Mouse (Mus musculus) kidney, embryonic 15.5 days (tissue): ENCODE measurements at regions not wholly inside any gene's neighbourhood (a gene's known extent, or its start where the extent isn't known, plus 50 kb on each side); places are given as distances from the start of the nearest gene placed in this dataset.

Source experiments
- ATAC-seq: fragments of 200-750 bp; cut with Nextera tagmentation; replicated peaks from 2 replicates; pipeline ENCODE4 v1.8.0; 2017; ENCODE audit warnings: moderate TSS enrichment; ENCODE audit not compliant: low FRiP score
- H3K27ac ChIP-seq: fragments of 300-500 bp; sonication (generic); 2 replicates; pipeline ENCODE4 v1.5.1; 2015; ENCODE audit warnings: mild to moderate bottlenecking, inconsistent platforms
- H3K27me3 ChIP-seq: fragments of 300-500 bp; sonication (generic); 2 replicates; pipeline ENCODE4 v1.6.1; 2015; ENCODE audit warnings: inconsistent platforms
- H3K36me3 ChIP-seq: fragments of 300-500 bp; sonication (generic); 2 replicates; pipeline ENCODE4 v1.6.1; 2015; ENCODE audit warnings: inconsistent platforms
- H3K4me1 ChIP-seq: fragments of 300-500 bp; sonication (generic); 2 replicates; pipeline ENCODE4 v1.6.1; 2015; ENCODE audit warnings: inconsistent platforms
- H3K4me2 ChIP-seq: fragments of 300-500 bp; sonication (generic); 2 replicates; pipeline ENCODE4 v1.6.1; 2015; ENCODE audit warnings: moderate library complexity, mild to moderate bottlenecking, inconsistent platforms
- H3K4me3 ChIP-seq: fragments of 300-500 bp; sonication (generic); replicated peaks from 2 replicates; pipeline ENCODE4 v1.5.1; 2015; ENCODE audit warnings: mild to moderate bottlenecking, inconsistent platforms
- H3K9ac ChIP-seq: fragments of 300-500 bp; sonication (generic); 2 replicates; pipeline ENCODE4 v1.6.1; 2015; ENCODE audit warnings: mild to moderate bottlenecking, inconsistent platforms
- H3K9me3 ChIP-seq: fragments of 300-500 bp; sonication (generic); replicated peaks from 2 replicates; pipeline ENCODE4 v1.6.1; 2016; ENCODE audit warnings: inconsistent platforms
- WGBS: fragments of 180-500 bp; shearing (Covaris S2); methylation state at CpG from one replicate; pipeline ENCODE4 v1.1.7; 2015; ENCODE audit warnings: mixed read lengths; 5-methylcytosine and 5-hydroxymethylcytosine counted together

- no peaks in the 10 kb centered on the region for H3K36me3 ChIP-seq
- WGBS = 90% methylated on average over 3 of the region's 3 CpGs
- H3K4me2 ChIP-seq = no peak overlapping the region
- H3K4me1 ChIP-seq = no peaks in the 10 kb centered on the region
- ATAC-seq = no peak
- no peak overlapping the region for H3K27ac ChIP-seq
- H3K4me3 ChIP-seq = no peak overlapping the region
- H3K27me3 ChIP-seq = no peaks in the 10 kb centered on the region
- H3K9ac ChIP-seq = no peak overlapping the region
- no peaks in the 10 kb centered on the region for H3K9me3 ChIP-seq
Measured at GRCm38 (mm10) chr8:79508597-79508996, 109.3 kb upstream of the Smad1 start.

GRCm38 (mm10) chr8:79505381-79505780 is 106.1 kb upstream of the Smad1 start:
- no peak overlapping the region for H3K4me2 ChIP-seq
- no peaks in the 10 kb centered on the region for H3K9me3 ChIP-seq
- WGBS = 69% methylated on average over 5 of the region's 5 CpGs
- H3K4me1 ChIP-seq = no peaks in the 10 kb centered on the region; the same call in 1 of the 2 replicates
- no peaks in the 10 kb centered on the region for H3K36me3 ChIP-seq
- ATAC-seq = no peak
- H3K9ac ChIP-seq = no peak overlapping the region
- H3K27ac ChIP-seq = no peak overlapping the region
- H3K27me3 ChIP-seq = no peaks in the 10 kb centered on the region
- H3K4me3 ChIP-seq = no peak overlapping the region

GRCm38 (mm10) chr8:79503906-79504305 is 104.6 kb upstream of the Smad1 start:
- Histone ChIP-seq H3K27ac (no peak overlapping the region), H3K27me3 (no peaks in the 10 kb centered on the region), H3K36me3 (no peaks in the 10 kb centered on the region), H3K4me3 (no peak overlapping the region), H3K9me3 (no peaks in the 10 kb centered on the region), H3K4me2 (no peak overlapping the region), H3K9ac (no peak overlapping the region), H3K4me1 (peaks cover 4% of the 10 kb centered on the region)
- ATAC-seq = no peak
- 89% methylated on average over 2 of the region's 2 CpGs for WGBS

GRCm38 (mm10) chr8:79502062-79502461 is 102.7 kb upstream of the Smad1 start:
- H3K4me2 ChIP-seq = no peak overlapping the region
- H3K27ac ChIP-seq = no peak overlapping the region
- H3K9ac ChIP-seq = no peak overlapping the region
- no peaks in the 10 kb centered on the region for H3K36me3 ChIP-seq
- no peak overlapping the region for H3K4me3 ChIP-seq
- H3K9me3 ChIP-seq = no peaks in the 10 kb centered on the region
- no peaks in the 10 kb centered on the region for H3K27me3 ChIP-seq
- ATAC-seq = no peak
- peaks cover 15% of the 10 kb centered on the region for H3K4me1 ChIP-seq
- 61% methylated on average over 4 of the region's 4 CpGs for WGBS

- no peak overlapping the region for H3K27ac ChIP-seq
- no peak overlapping the region for H3K4me2 ChIP-seq
- H3K27me3 ChIP-seq = no peaks in the 10 kb centered on the region
- H3K4me1 ChIP-seq = peaks cover 15% of the 10 kb centered on the region
- ATAC-seq = no peak
- H3K4me3 ChIP-seq = no peak overlapping the region
- no peaks in the 10 kb centered on the region for H3K9me3 ChIP-seq
- no peak overlapping the region for H3K9ac ChIP-seq
- 69% methylated on average over 11 of the region's 11 CpGs for WGBS
- no peaks in the 10 kb centered on the region for H3K36me3 ChIP-seq
Measured at GRCm38 (mm10) chr8:79501238-79501637, 101.9 kb upstream of the Smad1 start.

- no peak; the same call in 1 of the 2 replicates for ATAC-seq
Measured at GRCm38 (mm10) chr8:79499258-79499657, 99.9 kb upstream of the Smad1 start.

GRCm38 (mm10) chr8:79498611-79499010 is 99.3 kb upstream of the Smad1 start:
- peak overlapping the region; percentile 48 for H3K27ac ChIP-seq

More at GRCm38 (mm10) chr8:79499258-79499657, 99.9 kb upstream of the Smad1 start:
- H3K9ac ChIP-seq = no peak overlapping the region
- no peaks in the 10 kb centered on the region for H3K36me3 ChIP-seq
- no peaks in the 10 kb centered on the region for H3K27me3 ChIP-seq
- no peaks in the 10 kb centered on the region for H3K9me3 ChIP-seq
- WGBS = 74% methylated on average over 2 of the region's 2 CpGs
- no peak overlapping the region for H3K4me2 ChIP-seq
- H3K27ac ChIP-seq = no peak overlapping the region
- peaks cover 15% of the 10 kb centered on the region for H3K4me1 ChIP-seq
- H3K4me3 ChIP-seq = no peak overlapping the region

GRCm38 (mm10) chr8:79491156-79491698 is 91.9 kb upstream of the Smad1 start:
- Histone ChIP-seq H3K27me3 (no peaks in the 10 kb centered on the region), H3K9me3 (no peaks in the 10 kb centered on the region), H3K4me3 (no peak overlapping the region), H3K4me1 (0 out of 2 replicates have a peak, but pooled peaks cover 3% of the 10 kb centered on the region), H3K27ac (no peak overlapping the region), H3K9ac (no peak overlapping the region), H3K4me2 (no peak overlapping the region), H3K36me3 (no peaks in the 10 kb centered on the region)
- 54% methylated on average over 10 of the region's 10 CpGs for WGBS
- ATAC-seq = no peak

More at GRCm38 (mm10) chr8:79498611-79499010, 99.3 kb upstream of the Smad1 start:
- ATAC-seq = peak; percentile 91
- H3K4me1 ChIP-seq = peaks cover 15% of the 10 kb centered on the region
- H3K4me3 ChIP-seq = no peak overlapping the region
- H3K36me3 ChIP-seq = no peaks in the 10 kb centered on the region
- WGBS = 39% methylated on average over 2 of the region's 2 CpGs
- no peaks in the 10 kb centered on the region for H3K27me3 ChIP-seq
- H3K9ac ChIP-seq = no peak overlapping the region
- H3K4me2 ChIP-seq = no peak overlapping the region
- H3K9me3 ChIP-seq = no peaks in the 10 kb centered on the region

GRCm38 (mm10) chr8:79490739-79491138 is 91.4 kb upstream of the Smad1 start:
- 0 out of 2 replicates have a peak, but pooled peaks cover 3% of the 10 kb centered on the region for H3K4me1 ChIP-seq
- no peaks in the 10 kb centered on the region for H3K27me3 ChIP-seq
- H3K36me3 ChIP-seq = no peaks in the 10 kb centered on the region
- H3K9me3 ChIP-seq = no peaks in the 10 kb centered on the region
- H3K27ac ChIP-seq = no peak overlapping the region
- no peak overlapping the region for H3K4me2 ChIP-seq
- H3K9ac ChIP-seq = no peak overlapping the region
- no peak for ATAC-seq
- WGBS = 41% methylated on average over 4 of the region's 4 CpGs
- no peak overlapping the region for H3K4me3 ChIP-seq

GRCm38 (mm10) chr8:79488861-79489260 is 89.5 kb upstream of the Smad1 start:
- ATAC-seq = no peak
- Histone ChIP-seq H3K9ac (no peak overlapping the region), H3K4me2 (no peak overlapping the region), H3K4me3 (no peak overlapping the region), H3K4me1 (0 out of 2 replicates have a peak, but pooled peaks cover 3% of the 10 kb centered on the region), H3K36me3 (no peaks in the 10 kb centered on the region), H3K27ac (no peak overlapping the region), H3K9me3 (no peaks in the 10 kb centered on the region), H3K27me3 (no peaks in the 10 kb centered on the region)
- 84% methylated on average over 2 of the region's 2 CpGs for WGBS

GRCm38 (mm10) chr8:79487597-79487996 is 88.3 kb upstream of the Smad1 start:
- no peak overlapping the region for H3K9ac ChIP-seq
- no peaks in the 10 kb centered on the region for H3K36me3 ChIP-seq
- no peak overlapping the region for H3K27ac ChIP-seq
- WGBS = 70% methylated on average over 6 of the region's 6 CpGs
- H3K4me2 ChIP-seq = no peak overlapping the region
- no peak for ATAC-seq
- no peaks in the 10 kb centered on the region for H3K9me3 ChIP-seq
- 0 out of 2 replicates have a peak, but pooled peaks cover 3% of the 10 kb centered on the region for H3K4me1 ChIP-seq
- H3K4me3 ChIP-seq = no peak overlapping the region
- no peaks in the 10 kb centered on the region for H3K27me3 ChIP-seq

GRCm38 (mm10) chr8:79479326-79479725 is 80.0 kb upstream of the Smad1 start:
- Histone ChIP-seq H3K4me2 (no peak overlapping the region), H3K4me3 (no peak overlapping the region), H3K27ac (no peak overlapping the region), H3K27me3 (no peaks in the 10 kb centered on the region), H3K9ac (no peak overlapping the region), H3K9me3 (no peaks in the 10 kb centered on the region), H3K4me1 (no peaks in the 10 kb centered on the region), H3K36me3 (no peaks in the 10 kb centered on the region)
- ATAC-seq = no peak
- WGBS = 89% methylated on average over 8 of the region's 8 CpGs

GRCm38 (mm10) chr8:79476012-79476411 is 76.7 kb upstream of the Smad1 start:
- Histone ChIP-seq H3K4me3 (no peak overlapping the region), H3K27me3 (no peaks in the 10 kb centered on the region), H3K9me3 (no peaks in the 10 kb centered on the region), H3K4me1 (no peaks in the 10 kb centered on the region), H3K27ac (no peak overlapping the region), H3K4me2 (no peak overlapping the region), H3K36me3 (no peaks in the 10 kb centered on the region), H3K9ac (no peak overlapping the region)
- ATAC-seq = no peak
- 87% methylated on average over 5 of the region's 5 CpGs for WGBS
